Mouse (Mus musculus): ENCODE data around the gene Ttc30a1. TPM values are rescaled to one million over a fixed set of nuclear protein-coding genes. Genes with fewer than 3 reads are reported as not detected.
A peak's percentile ranks its signal among the peaks of the same experiment; 100 is the strongest.
"Not testable (repeated sequence)": the region's sequence is repeated elsewhere in the genome, so short reads cannot be mapped to it uniquely, and the experiment has no call there.

The Ttc30a1 gene
- polyA plus RNA-seq, 1 experiment from 2014 or later = 9.2 TPM

- H3K9ac ChIP-seq; H3K36me3 ChIP-seq; ATAC-seq (ENCODE audit: low FRiP score); H3K9me3 ChIP-seq (replicated peaks); H3K27me3 ChIP-seq; H3K27ac ChIP-seq; H3K4me1 ChIP-seq: not testable (repeated sequence)
- peak overlapping the region; percentile 45 for H3K4me3 ChIP-seq
- H3K4me2 ChIP-seq (replicated peaks) = peak overlapping the region; percentile 64
- WGBS = 95% methylated on average over 13 of the region's 13 CpGs
Measured at GRCm38 (mm10) chr2:75980933-75981439, 781 bp downstream of the Ttc30a1 start.

GRCm38 (mm10) chr2:75977752-75978368, 3.9 kb downstream of the Ttc30a1 start, which contains the start of gene Ttc30a2:
Ttc30a2 (minus strand) TSS chr2:75978170.
- not testable (repeated sequence) for ATAC-seq (ENCODE audit: low FRiP score); H3K27me3 ChIP-seq; H3K4me1 ChIP-seq; H3K4me3 ChIP-seq; H3K36me3 ChIP-seq; H3K9me3 ChIP-seq (replicated peaks); H3K27ac ChIP-seq; H3K9ac ChIP-seq
- H3K4me2 ChIP-seq (replicated peaks) = peak within 1 kb of the TSS; percentile 19; the same call in 1 of the 2 replicates
- WGBS = 22% methylated on average over 20 of the region's 24 CpGs

GRCm38 (mm10) chr2:75976070-75976469, 5.7 kb downstream of the Ttc30a1 start:
- H3K4me2 ChIP-seq (replicated peaks); ATAC-seq (ENCODE audit: low FRiP score); H3K27ac ChIP-seq; H3K9ac ChIP-seq; H3K4me1 ChIP-seq; H3K9me3 ChIP-seq (replicated peaks); H3K36me3 ChIP-seq; H3K4me3 ChIP-seq; H3K27me3 ChIP-seq: not testable (repeated sequence)
- 91% methylated on average over 2 of the region's 2 CpGs for WGBS

- H3K27ac ChIP-seq = no peak overlapping the region
- no peak overlapping the region for H3K4me3 ChIP-seq
- no peak for ATAC-seq (ENCODE audit: low FRiP score)
- no peak overlapping the region for H3K9ac ChIP-seq
- WGBS = 75% methylated on average over 9 of the region's 9 CpGs
- no peaks in the 10 kb centered on the region for H3K9me3 ChIP-seq (replicated peaks)
- H3K27me3 ChIP-seq = no peaks in the 10 kb centered on the region
- H3K36me3 ChIP-seq = no peaks in the 10 kb centered on the region
- no peak overlapping the region for H3K4me2 ChIP-seq (replicated peaks)
- H3K4me1 ChIP-seq = no peaks in the 10 kb centered on the region
Measured at GRCm38 (mm10) chr2:75974131-75974530, 7.6 kb downstream of the Ttc30a1 start.

- Histone ChIP-seq H3K9ac (no peak overlapping the region), H3K27me3 (no peaks in the 10 kb centered on the region), H3K27ac (0 out of 2 replicates have a peak overlapping the region, but pooled peaks have one; percentile 19), H3K4me2 (replicated peaks) (peak overlapping the region; percentile 33), H3K36me3 (no peaks in the 10 kb centered on the region), H3K9me3 (replicated peaks) (no peaks in the 10 kb centered on the region), H3K4me3 (no peak overlapping the region), H3K4me1 (peaks cover 20% of the 10 kb centered on the region)
- 25% methylated on average over 5 of the region's 5 CpGs for WGBS
- ATAC-seq (ENCODE audit: low FRiP score) = peak; percentile 72; the same call in 1 of the 2 replicates
Measured at GRCm38 (mm10) chr2:75964972-75965371, 16.8 kb downstream of the Ttc30a1 start.

GRCm38 (mm10) chr2:75964512-75964911, 17.3 kb downstream of the Ttc30a1 start:
- 13% methylated on average over 14 of the region's 14 CpGs for WGBS
- peak; percentile 57; the same call in 1 of the 2 replicates for ATAC-seq (ENCODE audit: low FRiP score)

GRCm38 (mm10) chr2:75964051-75964450, 17.7 kb downstream of the Ttc30a1 start:
- Histone ChIP-seq H3K9me3 (replicated peaks) (no peaks in the 10 kb centered on the region), H3K27me3 (no peaks in the 10 kb centered on the region), H3K36me3 (no peaks in the 10 kb centered on the region), H3K27ac (no peak overlapping the region), H3K4me2 (replicated peaks) (peak overlapping the region; percentile 33; the same call in 1 of the 2 replicates), H3K4me3 (no peak overlapping the region), H3K9ac (no peak overlapping the region), H3K4me1 (peaks cover 28% of the 10 kb centered on the region)
- 76% methylated on average over 5 of the region's 5 CpGs for WGBS
- ATAC-seq (ENCODE audit: low FRiP score) = no peak

More at GRCm38 (mm10) chr2:75964512-75964911, 17.3 kb downstream of the Ttc30a1 start:
- no peak overlapping the region for H3K4me3 ChIP-seq
- H3K4me2 ChIP-seq (replicated peaks) = peak overlapping the region; percentile 33
- no peak overlapping the region for H3K9ac ChIP-seq
- H3K4me1 ChIP-seq = peaks cover 24% of the 10 kb centered on the region
- H3K9me3 ChIP-seq (replicated peaks) = no peaks in the 10 kb centered on the region
- H3K27ac ChIP-seq = 0 out of 2 replicates have a peak overlapping the region, but pooled peaks have one; percentile 19
- no peaks in the 10 kb centered on the region for H3K27me3 ChIP-seq
- no peaks in the 10 kb centered on the region for H3K36me3 ChIP-seq

GRCm38 (mm10) chr2:75963211-75963840, 18.4 kb downstream of the Ttc30a1 start:
- Histone ChIP-seq H3K27ac (no peak overlapping the region), H3K4me2 (replicated peaks) (no peak overlapping the region), H3K9ac (no peak overlapping the region), H3K27me3 (no peaks in the 10 kb centered on the region), H3K9me3 (replicated peaks) (no peaks in the 10 kb centered on the region), H3K4me1 (peaks cover 29% of the 10 kb centered on the region), H3K36me3 (no peaks in the 10 kb centered on the region), H3K4me3 (no peak overlapping the region)
- WGBS = 67% methylated on average over 10 of the region's 10 CpGs
- no peak for ATAC-seq (ENCODE audit: low FRiP score)

GRCm38 (mm10) chr2:75960366-75961330, 21.1 kb downstream of the Ttc30a1 start:
- 0 out of 2 replicates have a peak, but pooled peaks have one; percentile 20 for ATAC-seq (ENCODE audit: low FRiP score)

GRCm38 (mm10) chr2:75959850-75960365, 21.9 kb downstream of the Ttc30a1 start:
- Histone ChIP-seq H3K4me2 (replicated peaks) (peak overlapping the region; percentile 39), H3K4me1 (peaks cover 26% of the 10 kb centered on the region), H3K9me3 (replicated peaks) (no peaks in the 10 kb centered on the region), H3K4me3 (no peak overlapping the region), H3K36me3 (no peaks in the 10 kb centered on the region), H3K27me3 (no peaks in the 10 kb centered on the region), H3K27ac (peak overlapping the region; percentile 69), H3K9ac (no peak overlapping the region)
- 9% methylated on average over 15 of the region's 15 CpGs for WGBS
- ATAC-seq (ENCODE audit: low FRiP score) = peak; percentile 60; the same call in 1 of the 2 replicates

More at GRCm38 (mm10) chr2:75960366-75961330, 21.1 kb downstream of the Ttc30a1 start:
- Histone ChIP-seq H3K9ac (no peak overlapping the region), H3K4me1 (peaks cover 26% of the 10 kb centered on the region), H3K27me3 (no peaks in the 10 kb centered on the region), H3K9me3 (replicated peaks) (no peaks in the 10 kb centered on the region), H3K36me3 (no peaks in the 10 kb centered on the region), H3K27ac (peak overlapping the region; percentile 69), H3K4me2 (replicated peaks) (peak overlapping the region; percentile 39), H3K4me3 (no peak overlapping the region)
- WGBS = 48% methylated on average over 15 of the region's 15 CpGs

- no peak overlapping the region for H3K9ac ChIP-seq
Measured at GRCm38 (mm10) chr2:75959183-75959849, 22.5 kb downstream of the Ttc30a1 start.

More at GRCm38 (mm10) chr2:75959183-75959849, 22.5 kb downstream of the Ttc30a1 start:
- Histone ChIP-seq H3K4me3 (no peak overlapping the region), H3K4me2 (replicated peaks) (peak overlapping the region; percentile 39), H3K9me3 (replicated peaks) (no peaks in the 10 kb centered on the region), H3K27ac (peak overlapping the region; percentile 69), H3K36me3 (no peaks in the 10 kb centered on the region), H3K4me1 (peaks cover 20% of the 10 kb centered on the region), H3K27me3 (no peaks in the 10 kb centered on the region)
- 36% methylated on average over 18 of the region's 18 CpGs for WGBS
- ATAC-seq (ENCODE audit: low FRiP score) = no peak
